Mouse (Mus musculus) limb, embryonic 15.5 days (tissue): ENCODE results near the gene Grik3. TPM values are rescaled to one million over a fixed set of nuclear protein-coding genes. Genes with fewer than 3 reads are reported as not detected.

Experiments
- ATAC-seq: fragments of 200-750 bp; cut with Nextera tagmentation; 2 replicates; pipeline ENCODE4 v1.8.0; 2017; ENCODE audit warnings: low read depth, moderate TSS enrichment; ENCODE audit not compliant: insufficient number of reproducible peaks, low FRiP score, low TSS enrichment
- H3K27ac ChIP-seq: fragments of 300-500 bp; sonication (generic); 2 replicates; pipeline ENCODE4 v1.5.1; 2015; ENCODE audit warnings: moderate library complexity, mild to moderate bottlenecking, inconsistent platforms
- H3K27me3 ChIP-seq: fragments of 300-500 bp; sonication (generic); 2 replicates; pipeline ENCODE4 v1.6.1; 2015; ENCODE audit warnings: inconsistent platforms
- H3K36me3 ChIP-seq: fragments of 300-500 bp; sonication (generic); 2 replicates; pipeline ENCODE4 v1.6.1; 2015; ENCODE audit warnings: inconsistent platforms
- H3K4me1 ChIP-seq: fragments of 300-500 bp; sonication (generic); 2 replicates; pipeline ENCODE4 v1.6.1; 2015; ENCODE audit warnings: inconsistent platforms
- H3K4me2 ChIP-seq: fragments of 300-500 bp; sonication (generic); 2 replicates; pipeline ENCODE4 v1.6.1; 2015; ENCODE audit warnings: mild to moderate bottlenecking, inconsistent platforms
- H3K4me3 ChIP-seq: fragments of 300-500 bp; sonication (generic); 2 replicates; pipeline ENCODE4 v1.5.1; 2015; ENCODE audit warnings: mild to moderate bottlenecking, inconsistent platforms
- H3K9ac ChIP-seq: fragments of 300-500 bp; sonication (generic); 2 replicates; pipeline ENCODE4 v1.6.1; 2015; ENCODE audit warnings: inconsistent platforms
- H3K9me3 ChIP-seq: fragments of 300-500 bp; sonication (generic); 2 replicates; pipeline ENCODE4 v1.6.1; 2016; ENCODE audit warnings: inconsistent platforms
- WGBS: fragments of 180-500 bp; shearing (Covaris S2); methylation state at CpG from one replicate; pipeline ENCODE4 v1.1.7; 2015; 5-methylcytosine and 5-hydroxymethylcytosine counted together
- polyA plus RNA-seq: library from polyadenylated mRNA; unstranded; fragments of >200 nt; fragmentation: Nextera tagmentation; extraction: Ambion mirVana; gene quantifications from 2 replicates; pipeline ENCODE4 v1.2.1, GENCODE M21; 2015

The Grik3 gene
- polyA plus RNA-seq, 1 experiment from 2014 or later: 0.38 TPM

- no peaks in the 10 kb centered on the region for H3K27me3 ChIP-seq
- no peak overlapping the region for H3K4me2 ChIP-seq
- no peak for ATAC-seq
- H3K9me3 ChIP-seq: no peaks in the 10 kb centered on the region
- no peaks in the 10 kb centered on the region for H3K36me3 ChIP-seq
- H3K4me3 ChIP-seq: no peak overlapping the region
- no peak overlapping the region for H3K9ac ChIP-seq
- WGBS: 66% methylated on average over 13 of the region's 13 CpGs
- no peak overlapping the region for H3K27ac ChIP-seq
- peaks cover 9% of the 10 kb centered on the region; the same call in 1 of the 2 replicates for H3K4me1 ChIP-seq
Measured at GRCm38 (mm10) chr4:125636616-125637304, 146.3 kb downstream of the Grik3 start.

GRCm38 (mm10) chr4:125637364-125637763 lies 146.9 kb downstream of the Grik3 start:
- no peak overlapping the region for H3K9ac ChIP-seq
- H3K27ac ChIP-seq: no peak overlapping the region
- H3K4me1 ChIP-seq: peaks cover 9% of the 10 kb centered on the region; the same call in 1 of the 2 replicates
- WGBS: 83% methylated on average over 13 of the region's 13 CpGs
- H3K9me3 ChIP-seq: no peaks in the 10 kb centered on the region
- H3K36me3 ChIP-seq: no peaks in the 10 kb centered on the region
- no peak overlapping the region for H3K4me3 ChIP-seq
- H3K4me2 ChIP-seq: no peak overlapping the region
- ATAC-seq: no peak
- H3K27me3 ChIP-seq: no peaks in the 10 kb centered on the region

GRCm38 (mm10) chr4:125640520-125640919 lies 150.0 kb downstream of the Grik3 start:
- no peaks in the 10 kb centered on the region for H3K9me3 ChIP-seq
- no peak overlapping the region for H3K4me3 ChIP-seq
- no peak overlapping the region for H3K27ac ChIP-seq
- peaks cover 11% of the 10 kb centered on the region; the same call in 1 of the 2 replicates for H3K27me3 ChIP-seq
- H3K9ac ChIP-seq: no peak overlapping the region
- H3K4me1 ChIP-seq: peaks cover 9% of the 10 kb centered on the region; the same call in 1 of the 2 replicates
- WGBS: 69% methylated on average over 9 of the region's 9 CpGs
- H3K4me2 ChIP-seq: no peak overlapping the region
- H3K36me3 ChIP-seq: no peaks in the 10 kb centered on the region
- ATAC-seq: no peak

GRCm38 (mm10) chr4:125640921-125641663 lies 150.6 kb downstream of the Grik3 start:
- Histone ChIP-seq H3K4me1 (peaks cover 9% of the 10 kb centered on the region; the same call in 1 of the 2 replicates), H3K4me2 (no peak overlapping the region), H3K9ac (no peak overlapping the region), H3K4me3 (no peak overlapping the region), H3K36me3 (no peaks in the 10 kb centered on the region), H3K9me3 (no peaks in the 10 kb centered on the region), H3K27ac (no peak overlapping the region), H3K27me3 (peaks cover 11% of the 10 kb centered on the region; the same call in 1 of the 2 replicates)
- WGBS: 79% methylated on average over 15 of the region's 15 CpGs
- no peak for ATAC-seq

- no peak overlapping the region for H3K9ac ChIP-seq
- ATAC-seq: no peak
- H3K27me3 ChIP-seq: peaks cover 11% of the 10 kb centered on the region
- no peak overlapping the region for H3K4me2 ChIP-seq
- H3K4me3 ChIP-seq: no peak overlapping the region
- H3K4me1 ChIP-seq: no peaks in the 10 kb centered on the region
- no peaks in the 10 kb centered on the region for H3K9me3 ChIP-seq
- no peaks in the 10 kb centered on the region for H3K36me3 ChIP-seq
- H3K27ac ChIP-seq: no peak overlapping the region
- WGBS: 66% methylated on average over 23 of the region's 23 CpGs
Measured at GRCm38 (mm10) chr4:125644581-125645568, 154.4 kb downstream of the Grik3 start.

GRCm38 (mm10) chr4:125651676-125652246 lies 161.3 kb downstream of the Grik3 start:
- ATAC-seq: no peak
- WGBS: 37% methylated on average over 24 of the region's 24 CpGs
- H3K9me3 ChIP-seq: no peaks in the 10 kb centered on the region
- peaks cover 3% of the 10 kb centered on the region; the same call in 1 of the 2 replicates for H3K4me1 ChIP-seq
- H3K9ac ChIP-seq: no peak overlapping the region
- H3K27me3 ChIP-seq: peaks cover 6% of the 10 kb centered on the region; the same call in 1 of the 2 replicates
- H3K27ac ChIP-seq: no peak overlapping the region
- no peak overlapping the region for H3K4me3 ChIP-seq
- no peak overlapping the region for H3K4me2 ChIP-seq
- H3K36me3 ChIP-seq: no peaks in the 10 kb centered on the region

- Histone ChIP-seq H3K4me2 (no peak overlapping the region), H3K4me1 (peaks cover 3% of the 10 kb centered on the region; the same call in 1 of the 2 replicates), H3K27me3 (no peaks in the 10 kb centered on the region), H3K9me3 (no peaks in the 10 kb centered on the region), H3K36me3 (no peaks in the 10 kb centered on the region), H3K9ac (no peak overlapping the region), H3K27ac (no peak overlapping the region), H3K4me3 (no peak overlapping the region)
- 78% methylated on average over 19 of the region's 19 CpGs for WGBS
- no peak for ATAC-seq
Measured at GRCm38 (mm10) chr4:125656031-125656430, 165.5 kb downstream of the Grik3 start.

GRCm38 (mm10) chr4:125658376-125658775 lies 167.9 kb downstream of the Grik3 start:
- Histone ChIP-seq H3K4me1 (no peaks in the 10 kb centered on the region), H3K36me3 (no peaks in the 10 kb centered on the region), H3K9ac (no peak overlapping the region), H3K4me3 (no peak overlapping the region), H3K4me2 (no peak overlapping the region), H3K9me3 (no peaks in the 10 kb centered on the region), H3K27ac (no peak overlapping the region), H3K27me3 (no peaks in the 10 kb centered on the region)
- ATAC-seq: no peak
- WGBS: 72% methylated on average over 8 of the region's 8 CpGs

GRCm38 (mm10) chr4:125661982-125662381 lies 171.5 kb downstream of the Grik3 start:
- H3K36me3 ChIP-seq: no peaks in the 10 kb centered on the region
- no peak overlapping the region for H3K4me3 ChIP-seq
- H3K4me2 ChIP-seq: no peak overlapping the region
- 75% methylated on average over 6 of the region's 6 CpGs for WGBS
- no peak for ATAC-seq
- no peak overlapping the region for H3K27ac ChIP-seq
- no peak overlapping the region for H3K9ac ChIP-seq
- H3K9me3 ChIP-seq: no peaks in the 10 kb centered on the region
- no peaks in the 10 kb centered on the region for H3K4me1 ChIP-seq
- no peaks in the 10 kb centered on the region for H3K27me3 ChIP-seq

GRCm38 (mm10) chr4:125663262-125663661 lies 172.8 kb downstream of the Grik3 start:
- H3K4me2 ChIP-seq: no peak overlapping the region
- no peaks in the 10 kb centered on the region for H3K4me1 ChIP-seq
- H3K4me3 ChIP-seq: no peak overlapping the region
- H3K27ac ChIP-seq: no peak overlapping the region
- WGBS: 68% methylated on average over 8 of the region's 8 CpGs
- no peaks in the 10 kb centered on the region for H3K9me3 ChIP-seq
- no peak for ATAC-seq
- no peaks in the 10 kb centered on the region for H3K27me3 ChIP-seq
- H3K9ac ChIP-seq: no peak overlapping the region
- H3K36me3 ChIP-seq: no peaks in the 10 kb centered on the region

GRCm38 (mm10) chr4:125665955-125666354 lies 175.5 kb downstream of the Grik3 start:
- Histone ChIP-seq H3K27ac (no peak overlapping the region), H3K36me3 (no peaks in the 10 kb centered on the region), H3K9ac (no peak overlapping the region), H3K27me3 (no peaks in the 10 kb centered on the region), H3K4me2 (no peak overlapping the region), H3K4me1 (no peaks in the 10 kb centered on the region), H3K9me3 (no peaks in the 10 kb centered on the region), H3K4me3 (no peak overlapping the region)
- ATAC-seq: no peak
- 36% methylated on average over 5 of the region's 5 CpGs for WGBS
